Mouse (Mus musculus) midbrain, embryonic 11.5 days (tissue): ENCODE results near the gene Tnk1. TPM values are rescaled to one million over a fixed set of nuclear protein-coding genes. Genes with fewer than 3 reads are reported as not detected.

Experiments
- ATAC-seq: fragments of 200-750 bp; cut with Nextera tagmentation; 2 replicates; pipeline ENCODE4 v1.8.0; 2017; ENCODE audit warnings: moderate TSS enrichment, moderate library complexity; ENCODE audit not compliant: low FRiP score
- DNase-seq: peaks from one replicate; pipeline ENCODE4 v3.0.0; 2015; ENCODE audit warnings: low spot score; ENCODE audit errors: missing footprints
- H3K27ac ChIP-seq: fragments of 300-500 bp; sonication (generic); 2 replicates; pipeline ENCODE4 v1.5.1; 2014; ENCODE audit warnings: low read depth, low read length
- H3K27me3 ChIP-seq: fragments of 300-500 bp; sonication (generic); 2 replicates; pipeline ENCODE4 v1.6.1; 2014; ENCODE audit warnings: mild to moderate bottlenecking, low read length, moderate library complexity, mixed read lengths; ENCODE audit not compliant: control insufficient read depth, insufficient read depth
- H3K36me3 ChIP-seq: fragments of 300-500 bp; sonication (generic); 2 replicates; pipeline ENCODE4 v1.6.1; 2014; ENCODE audit warnings: mild to moderate bottlenecking, low read length, moderate library complexity, mixed read lengths; ENCODE audit not compliant: control insufficient read depth, insufficient read depth
- H3K4me1 ChIP-seq: fragments of 300-500 bp; sonication (generic); 2 replicates; pipeline ENCODE4 v1.6.1; 2014; ENCODE audit warnings: low read length; ENCODE audit not compliant: control insufficient read depth, insufficient read depth
- H3K4me2 ChIP-seq: fragments of 300-500 bp; sonication (generic); 2 replicates; pipeline ENCODE4 v1.6.1; 2014; ENCODE audit warnings: mild to moderate bottlenecking, moderate library complexity
- H3K4me3 ChIP-seq: fragments of 300-500 bp; sonication (generic); 2 replicates; pipeline ENCODE4 v1.5.1; 2014; ENCODE audit warnings: low read depth, low read length
- H3K9ac ChIP-seq: fragments of 300-500 bp; sonication (generic); 2 replicates; pipeline ENCODE4 v1.6.1; 2014; ENCODE audit warnings: low read length
- H3K9me3 ChIP-seq: fragments of 300-500 bp; sonication (generic); 2 replicates; pipeline ENCODE4 v1.6.1; 2016; ENCODE audit warnings: low read length; ENCODE audit not compliant: control insufficient read depth
- WGBS: fragments of 180-500 bp; shearing (Covaris S2); extraction: QIAGEN DNeasy Blood & Tissue Kit; methylation state at CpG from one replicate; pipeline ENCODE4 v1.1.7; 2014; 5-methylcytosine and 5-hydroxymethylcytosine counted together
- polyA plus RNA-seq: library from polyadenylated mRNA; unstranded; fragments of >200 nt; fragmentation: Nextera tagmentation; extraction: Ambion mirVana; gene quantifications from 2 replicates; pipeline ENCODE4 v1.2.1, GENCODE M21; 2014

Gene Tnk1
- polyA plus RNA-seq, 1 experiment from 2014 or later = 0.48 TPM

DNA sequence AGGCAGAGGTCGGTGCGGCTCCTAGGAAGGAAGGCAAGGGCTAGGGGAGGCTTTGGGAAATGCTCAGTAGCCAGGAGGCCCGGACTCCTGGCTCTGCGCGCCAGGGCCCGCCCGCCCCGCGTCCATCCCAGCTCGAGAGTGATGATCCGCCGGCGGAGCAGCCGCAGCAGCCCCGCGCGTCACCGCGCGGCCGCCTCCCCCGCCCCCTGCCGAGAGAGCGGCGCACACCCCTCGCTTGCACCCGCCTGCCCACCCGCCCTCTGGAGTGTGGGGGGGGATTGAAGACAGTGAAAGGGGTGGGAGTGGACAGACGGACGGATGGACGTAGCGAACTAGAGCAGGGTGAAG lies 21.0 kb downstream of the Tnk1 start, which contains the start of gene Nlgn2:
Gene Nlgn2 (minus strand): TSS at position 181 of the 348 bp plus-strand sequence.
- peak within 1 kb of the TSS; percentile 73 for H3K27ac ChIP-seq
- peak within 1 kb of the TSS; percentile 62 for H3K4me3 ChIP-seq
- peak within 1 kb of the TSS; percentile 87 for H3K4me2 ChIP-seq
- H3K4me1 ChIP-seq = peaks cover 38% of the 10 kb centered on the region
- 0% methylated on average over 22 of the region's 32 CpGs for WGBS
- no peaks in the 10 kb centered on the region for H3K9me3 ChIP-seq
- H3K36me3 ChIP-seq = peaks cover 2% of the 10 kb centered on the region; the same call in 1 of the 2 replicates
- DNase-seq (no peak), ATAC-seq (no peak; the same call in 1 of the 2 replicates)
- H3K9ac ChIP-seq = peak within 1 kb of the TSS; percentile 90
- H3K27me3 ChIP-seq = peaks cover 8% of the 10 kb centered on the region; the same call in 1 of the 2 replicates

DNA sequence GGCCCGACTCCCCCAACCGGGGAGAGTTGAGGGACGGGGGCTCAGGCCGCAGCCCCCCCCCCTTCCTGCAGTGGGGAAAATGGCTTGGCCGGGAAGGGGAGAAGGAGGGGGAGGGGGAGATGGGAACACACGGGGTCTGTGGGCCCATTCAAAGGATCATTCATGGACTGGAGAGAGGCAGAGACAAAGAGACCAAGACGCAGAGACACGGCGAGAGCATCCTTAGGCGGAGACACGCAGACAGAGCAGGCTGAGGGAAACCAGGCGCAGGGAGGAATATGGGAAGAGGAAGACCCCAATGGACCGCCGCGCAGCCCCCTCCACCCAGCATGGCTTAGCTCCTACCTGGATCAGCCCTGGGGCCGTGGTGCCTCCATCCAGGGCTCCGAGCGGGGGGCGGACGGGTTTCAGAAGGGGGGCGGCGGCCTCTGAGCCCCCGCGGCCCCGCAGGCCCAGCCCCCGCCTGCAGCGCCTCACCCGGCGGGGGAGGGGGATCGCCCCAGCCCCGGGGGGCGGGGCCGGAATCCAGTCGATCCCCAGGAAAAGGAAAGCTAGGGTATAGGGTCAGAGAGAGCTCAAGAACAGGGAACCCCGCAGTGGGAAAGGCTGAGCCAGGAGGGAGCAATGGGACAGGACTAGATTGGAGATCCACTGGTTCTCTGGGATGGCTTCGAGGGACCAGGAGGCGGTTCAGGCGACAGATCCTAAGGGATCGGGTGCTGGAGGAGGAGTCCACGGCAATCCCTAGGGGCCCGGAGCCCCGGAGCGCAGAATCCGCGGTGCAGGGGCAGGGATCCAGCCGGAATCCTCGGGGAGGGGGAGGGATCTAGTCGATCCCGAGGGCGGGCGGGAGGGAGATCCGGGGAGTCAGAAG lies 21.6 kb downstream of the Tnk1 start:
- H3K9me3 ChIP-seq = no peaks in the 10 kb centered on the region
- DNase-seq = peak; percentile 94
- peak overlapping the region; percentile 87 for H3K4me2 ChIP-seq
- peak overlapping the region; percentile 73 for H3K27ac ChIP-seq
- peak; percentile 8; the same call in 1 of the 2 replicates for ATAC-seq
- peak overlapping the region; percentile 90 for H3K9ac ChIP-seq
- peaks cover 8% of the 10 kb centered on the region; the same call in 1 of the 2 replicates for H3K27me3 ChIP-seq
- H3K4me3 ChIP-seq = peak overlapping the region; percentile 62
- H3K36me3 ChIP-seq = peaks cover 2% of the 10 kb centered on the region; the same call in 1 of the 2 replicates
- 0% methylated on average over 41 of the region's 52 CpGs for WGBS
- H3K4me1 ChIP-seq = peaks cover 38% of the 10 kb centered on the region

GRCm38 (mm10) chr11:69835966-69836335 lies 22.6 kb downstream of the Tnk1 start:
- peak overlapping the region; percentile 73; the same call in 1 of the 2 replicates for H3K27ac ChIP-seq
- no peaks in the 10 kb centered on the region for H3K9me3 ChIP-seq
- H3K9ac ChIP-seq = peak overlapping the region; percentile 90
- peak overlapping the region; percentile 62 for H3K4me3 ChIP-seq
- peaks cover 8% of the 10 kb centered on the region; the same call in 1 of the 2 replicates for H3K27me3 ChIP-seq
- 2% methylated on average over 4 of the region's 4 CpGs for WGBS
- H3K4me2 ChIP-seq = peak overlapping the region; percentile 87
- DNase-seq = peak; percentile 88
- ATAC-seq = no peak
- peaks cover 38% of the 10 kb centered on the region for H3K4me1 ChIP-seq
- peaks cover 2% of the 10 kb centered on the region; the same call in 1 of the 2 replicates for H3K36me3 ChIP-seq

DNA sequence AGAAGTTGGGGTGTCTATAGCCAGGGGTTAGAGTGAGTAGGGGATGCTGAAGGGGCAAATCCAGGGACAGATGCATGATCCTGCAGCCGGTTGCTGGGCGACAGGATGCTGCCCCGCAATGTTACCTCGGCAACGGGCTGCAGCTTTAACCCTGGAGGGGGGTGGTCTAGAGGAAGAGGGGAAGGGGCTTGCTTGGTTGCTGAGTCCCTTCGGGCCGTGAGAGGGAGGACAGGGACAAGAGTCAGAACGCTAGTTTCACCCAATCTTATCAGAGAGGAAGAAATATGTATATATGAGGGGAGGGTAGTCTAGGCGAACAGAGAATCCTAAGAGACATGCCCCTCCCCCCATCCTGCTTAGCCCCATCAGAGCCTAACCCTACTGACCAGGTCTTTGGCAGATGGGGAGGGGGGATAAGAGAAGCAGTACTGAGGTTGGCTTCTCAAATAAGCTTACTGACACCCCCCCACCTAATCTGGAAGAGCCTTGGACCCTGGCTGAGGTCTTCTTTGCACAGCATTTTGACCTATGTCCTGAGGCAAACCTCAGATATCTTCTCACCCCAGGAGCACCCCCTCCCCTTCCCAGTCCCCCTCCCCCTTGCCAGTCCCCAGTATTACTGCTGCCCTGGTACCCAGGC lies 23.1 kb downstream of the Tnk1 start:
- H3K27ac ChIP-seq = peak overlapping the region; percentile 17; the same call in 1 of the 2 replicates
- H3K4me3 ChIP-seq = peak overlapping the region; percentile 62
- 0 out of 2 replicates have a peak, but pooled peaks have one; percentile 3 for ATAC-seq
- peaks cover 2% of the 10 kb centered on the region; the same call in 1 of the 2 replicates for H3K36me3 ChIP-seq
- H3K9me3 ChIP-seq = no peaks in the 10 kb centered on the region
- H3K9ac ChIP-seq = peak overlapping the region; percentile 21; the same call in 1 of the 2 replicates
- WGBS = 0% methylated on average over 9 of the region's 9 CpGs
- DNase-seq = peak; percentile 97
- H3K4me1 ChIP-seq = peaks cover 38% of the 10 kb centered on the region
- H3K27me3 ChIP-seq = peaks cover 8% of the 10 kb centered on the region; the same call in 1 of the 2 replicates
- peak overlapping the region; percentile 87 for H3K4me2 ChIP-seq

GRCm38 (mm10) chr11:69834001-69834549 lies 24.5 kb downstream of the Tnk1 start:
- H3K4me2 ChIP-seq = peak overlapping the region; percentile 87
- DNase-seq (peak; percentile 91), ATAC-seq (no peak)
- peak overlapping the region; percentile 62 for H3K4me3 ChIP-seq
- peaks cover 8% of the 10 kb centered on the region; the same call in 1 of the 2 replicates for H3K27me3 ChIP-seq
- H3K4me1 ChIP-seq = peaks cover 34% of the 10 kb centered on the region
- no peak overlapping the region for H3K27ac ChIP-seq
- peak overlapping the region; percentile 70 for H3K9ac ChIP-seq
- peaks cover 2% of the 10 kb centered on the region; the same call in 1 of the 2 replicates for H3K36me3 ChIP-seq
- WGBS = 6% methylated on average over 43 of the region's 48 CpGs
- H3K9me3 ChIP-seq = no peaks in the 10 kb centered on the region

GRCm38 (mm10) chr11:69833554-69833953 lies 25.0 kb downstream of the Tnk1 start:
- no peak overlapping the region for H3K27ac ChIP-seq
- peak overlapping the region; percentile 62 for H3K4me3 ChIP-seq
- DNase-seq (no peak), ATAC-seq (no peak)
- H3K36me3 ChIP-seq = peaks cover 2% of the 10 kb centered on the region; the same call in 1 of the 2 replicates
- H3K27me3 ChIP-seq = peaks cover 8% of the 10 kb centered on the region; the same call in 1 of the 2 replicates
- 57% methylated on average over 8 of the region's 8 CpGs for WGBS
- peak overlapping the region; percentile 70 for H3K9ac ChIP-seq
- H3K4me2 ChIP-seq = peak overlapping the region; percentile 87
- no peaks in the 10 kb centered on the region for H3K9me3 ChIP-seq
- peaks cover 33% of the 10 kb centered on the region for H3K4me1 ChIP-seq

DNA sequence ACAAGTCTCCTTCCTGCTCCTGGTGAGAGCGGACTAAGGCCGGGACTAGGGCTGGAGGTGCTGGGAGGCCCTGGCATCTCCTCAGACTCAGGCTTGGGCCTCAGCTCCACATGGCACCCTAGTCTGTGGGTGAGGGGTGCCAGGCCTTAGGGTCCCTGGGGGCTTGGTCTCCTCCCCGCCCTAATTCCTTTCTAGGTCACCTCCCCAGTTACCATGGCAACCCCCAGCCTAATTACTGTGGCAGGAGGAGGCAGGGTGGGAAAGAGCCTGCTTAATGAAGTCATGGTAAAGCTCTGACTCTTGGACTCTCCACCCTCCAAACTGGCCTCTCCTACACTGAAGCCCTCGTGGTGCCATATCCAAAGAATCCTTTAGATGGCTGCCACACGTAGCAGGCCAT lies 29.7 kb downstream of the Tnk1 start:
- Histone ChIP-seq H3K36me3 (peaks cover 26% of the 10 kb centered on the region), H3K4me1 (peaks cover 6% of the 10 kb centered on the region), H3K9me3 (no peaks in the 10 kb centered on the region), H3K27ac (no peak overlapping the region), H3K27me3 (peaks cover 6% of the 10 kb centered on the region; the same call in 1 of the 2 replicates), H3K9ac (no peak overlapping the region), H3K4me2 (no peak overlapping the region), H3K4me3 (no peak overlapping the region)
- DNase-seq (no peak), ATAC-seq (no peak)
- 71% methylated on average over 5 of the region's 5 CpGs for WGBS

- Histone ChIP-seq H3K4me3 (no peak overlapping the region), H3K9ac (no peak overlapping the region), H3K27ac (no peak overlapping the region), H3K9me3 (no peaks in the 10 kb centered on the region), H3K4me2 (no peak overlapping the region), H3K27me3 (no peaks in the 10 kb centered on the region), H3K36me3 (peaks cover 24% of the 10 kb centered on the region), H3K4me1 (no peaks in the 10 kb centered on the region)
- no peak for ATAC-seq
- DNase-seq = peak; percentile 74
- 82% methylated on average over 2 of the region's 2 CpGs for WGBS
Measured at GRCm38 (mm10) chr11:69823456-69823855, 35.1 kb downstream of the Tnk1 start.
